Mouse (Mus musculus) neural tube, embryonic 13.5 days (tissue): ENCODE data around the gene Gm10340. TPM values are rescaled to one million over a fixed set of nuclear protein-coding genes. Genes with fewer than 3 reads are reported as not detected.
"Not testable (repeated sequence)": the region's sequence is repeated elsewhere in the genome, so short reads cannot be mapped to it uniquely, and the experiment has no call there.

ENCODE experiments used
- ATAC-seq: fragments of 200-750 bp; cut with Nextera tagmentation; 2 replicates; pipeline ENCODE4 v1.8.0; 2017; ENCODE audit warnings: low read depth, mild to moderate bottlenecking, moderate TSS enrichment, moderate library complexity
- H3K27ac ChIP-seq: fragments of 300-500 bp; sonication (generic); replicated peaks from 2 replicates; pipeline ENCODE4 v1.5.1; 2015; ENCODE audit warnings: moderate library complexity, mild to moderate bottlenecking, inconsistent platforms
- H3K27me3 ChIP-seq: fragments of 300-500 bp; sonication (generic); 2 replicates; pipeline ENCODE4 v1.6.1; 2015; ENCODE audit warnings: mild to moderate bottlenecking, inconsistent platforms
- H3K36me3 ChIP-seq: fragments of 300-500 bp; sonication (generic); 2 replicates; pipeline ENCODE4 v1.6.1; 2015; ENCODE audit warnings: mild to moderate bottlenecking, inconsistent platforms
- H3K4me1 ChIP-seq: fragments of 300-500 bp; sonication (generic); replicated peaks from 2 replicates; pipeline ENCODE4 v1.6.1; 2015; ENCODE audit warnings: inconsistent platforms
- H3K4me2 ChIP-seq: fragments of 300-500 bp; sonication (generic); 2 replicates; pipeline ENCODE4 v1.6.1; 2015; ENCODE audit warnings: inconsistent platforms, mild to moderate bottlenecking, moderate library complexity
- H3K4me3 ChIP-seq: fragments of 300-500 bp; sonication (generic); 2 replicates; pipeline ENCODE4 v1.5.1; 2015; ENCODE audit warnings: mild to moderate bottlenecking, inconsistent platforms
- H3K9ac ChIP-seq: fragments of 300-500 bp; sonication (generic); 2 replicates; pipeline ENCODE4 v1.6.1; 2015; ENCODE audit warnings: moderate library complexity, mild to moderate bottlenecking, inconsistent platforms
- H3K9me3 ChIP-seq: fragments of 300-500 bp; sonication (generic); 2 replicates; pipeline ENCODE4 v1.6.1; 2016; ENCODE audit warnings: inconsistent platforms
- WGBS: fragments of 180-500 bp; shearing (Covaris S2); methylation state at CpG from one replicate; pipeline ENCODE4 v1.1.7; 2015; 5-methylcytosine and 5-hydroxymethylcytosine counted together
- polyA plus RNA-seq: library from polyadenylated mRNA; unstranded; fragments of >200 nt; fragmentation: Nextera tagmentation; extraction: Ambion mirVana; gene quantifications from 2 replicates; pipeline ENCODE4 v1.2.1, GENCODE M21; 2015

The Gm10340 gene
- polyA plus RNA-seq, result not detected in 2 replicates

GRCm38 (mm10) chr14:3133697-3134096 is at the start of gene Gm10340:
TSS of gene Gm10340 (plus strand) at chr14:3133997.
- H3K9me3 ChIP-seq, H3K4me2 ChIP-seq, H3K9ac ChIP-seq, H3K4me1 ChIP-seq, H3K27me3 ChIP-seq, H3K36me3 ChIP-seq, H3K4me3 ChIP-seq, H3K27ac ChIP-seq, ATAC-seq: not testable (repeated sequence)
- WGBS, result 86% methylated on average over 2 of the region's 3 CpGs

- not testable (repeated sequence) for H3K4me3 ChIP-seq, H3K4me1 ChIP-seq, H3K9me3 ChIP-seq, ATAC-seq, H3K9ac ChIP-seq, H3K27ac ChIP-seq, H3K27me3 ChIP-seq, H3K4me2 ChIP-seq, H3K36me3 ChIP-seq
- WGBS, result 95% methylated on average over 23 of the region's 25 CpGs
These were observed 17.7 kb upstream of the Gm10340 start for GRCm38 (mm10) chr14:3116051-3116450.

DNA sequence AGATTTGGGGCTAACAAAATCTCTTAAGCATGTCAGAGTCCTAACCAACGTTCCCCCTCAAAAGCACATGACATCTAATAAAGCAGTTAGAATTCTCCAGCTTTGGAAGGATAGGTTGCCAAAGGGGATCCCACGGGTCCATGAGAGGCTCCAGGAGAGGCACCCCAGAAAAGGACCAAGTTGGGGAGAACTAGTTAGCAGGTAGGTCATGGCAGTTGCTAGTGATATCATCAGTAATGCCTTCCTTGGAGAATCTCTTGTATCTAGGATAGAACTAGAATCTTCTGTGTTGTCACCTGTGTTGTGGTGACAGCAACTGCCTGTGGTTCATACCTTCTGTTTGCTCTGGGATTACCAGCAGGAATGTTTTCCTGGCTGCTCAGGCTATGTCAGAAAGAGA is 54.2 kb downstream of the Gm10340 start, which contains the start of gene Gm5795:
TSS of gene Gm5795 (plus strand) at position 301 of the 400 bp plus-strand sequence.
- not testable (repeated sequence) for H3K9me3 ChIP-seq, H3K4me3 ChIP-seq, H3K27me3 ChIP-seq, ATAC-seq, H3K36me3 ChIP-seq, H3K4me2 ChIP-seq, H3K27ac ChIP-seq, H3K4me1 ChIP-seq, H3K9ac ChIP-seq
- no CpG with 5 or more reads among the region's 2 CpGs for WGBS

Other genes starting within 250 kb of the Gm10340 start
- not detected in 2 replicates for gene Gm2888, start 104.0 kb upstream of the Gm10340 start, polyA plus RNA-seq
- gene Gm2897, start 84.7 kb upstream of the Gm10340 start, polyA plus RNA-seq, result 9.0 and 10.5 TPM in 2 replicates
- 0.31 TPM in 1 of 2 replicates, not detected in the other for gene Gm5795, start 54.3 kb downstream of the Gm10340 start, polyA plus RNA-seq
- 21.3 and 25.5 TPM in 2 replicates for gene D830030K20Rik, start 74.5 kb downstream of the Gm10340 start, polyA plus RNA-seq
- gene Gm2956, start 198.6 kb downstream of the Gm10340 start, polyA plus RNA-seq, result not detected in 2 replicates